Mouse (Mus musculus) midbrain, embryonic 10.5 days (tissue): ENCODE measurements around the gene Slc1a1. TPM values are rescaled to one million over a fixed set of nuclear protein-coding genes. Genes with fewer than 3 reads are reported as not detected.

Source experiments
- DNase-seq: peaks from one replicate; pipeline ENCODE4 v3.0.0-alpha.2; 2017; ENCODE audit warnings: low spot score
- H3K27ac ChIP-seq: fragments of 300-500 bp; sonication (generic); replicated peaks from 2 replicates; pipeline ENCODE4 v1.5.1; 2016; ENCODE audit warnings: mild to moderate bottlenecking
- H3K27me3 ChIP-seq: fragments of 300-500 bp; sonication (generic); 2 replicates; pipeline ENCODE4 v1.6.1; 2016; ENCODE audit warnings: low read depth, mild to moderate bottlenecking; ENCODE audit not compliant: poor library complexity, severe bottlenecking
- H3K36me3 ChIP-seq: fragments of 300-500 bp; sonication (generic); 2 replicates; pipeline ENCODE4 v1.6.1; 2016; ENCODE audit warnings: mild to moderate bottlenecking, moderate library complexity
- H3K4me1 ChIP-seq: fragments of 300-500 bp; sonication (generic); 2 replicates; pipeline ENCODE4 v1.6.1; 2016
- H3K4me3 ChIP-seq: fragments of 300-500 bp; sonication (generic); 2 replicates; pipeline ENCODE4 v1.5.1; 2016; ENCODE audit warnings: mild to moderate bottlenecking, moderate library complexity
- H3K9me3 ChIP-seq: fragments of 300-500 bp; sonication (generic); replicated peaks from 2 replicates; pipeline ENCODE4 v1.6.1; 2016; ENCODE audit warnings: mild to moderate bottlenecking
- WGBS: fragments of 180-500 bp; shearing (Covaris S2); methylation state at CpG from one replicate; pipeline ENCODE4 v1.1.7; 2016; 5-methylcytosine and 5-hydroxymethylcytosine counted together
- polyA plus RNA-seq: library from polyadenylated mRNA; unstranded; fragments of >200 nt; fragmentation: Nextera tagmentation; extraction: Ambion mirVana; gene quantifications from 2 replicates; pipeline ENCODE4 v1.2.1, GENCODE M21; 2016

The Slc1a1 gene
- polyA plus RNA-seq, 1 experiment from 2014 or later: 0.54 TPM

DNA sequence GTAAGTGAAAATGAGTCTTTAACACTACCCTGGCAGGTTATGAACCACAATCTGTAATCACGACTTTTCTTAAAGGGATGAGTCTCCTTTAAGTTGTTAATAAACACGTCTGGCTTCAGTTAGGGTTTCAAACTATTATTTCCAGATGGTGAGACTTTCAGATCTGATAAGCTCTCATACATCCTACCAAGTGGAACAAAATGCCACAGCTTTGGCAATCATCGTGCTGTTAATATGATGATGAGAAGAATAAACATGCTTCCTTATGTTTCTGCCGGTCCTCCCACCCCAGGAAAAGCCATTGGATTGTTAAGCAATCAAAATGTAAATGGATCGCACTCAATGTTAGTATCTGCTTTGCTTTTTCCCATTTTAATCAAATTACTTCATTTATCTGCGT is 30.1 kb downstream of the Slc1a1 start:
- H3K4me1 ChIP-seq: no peaks in the 10 kb centered on the region
- H3K27ac ChIP-seq: no peak overlapping the region
- DNase-seq: no peak
- H3K36me3 ChIP-seq: no peaks in the 10 kb centered on the region
- WGBS: 81% methylated on average over 6 of the region's 6 CpGs
- no peaks in the 10 kb centered on the region for H3K27me3 ChIP-seq
- no peaks in the 10 kb centered on the region for H3K9me3 ChIP-seq
- no peak overlapping the region for H3K4me3 ChIP-seq

- WGBS: 89% methylated on average over 1 of the region's 1 CpGs
Observed at GRCm38 (mm10) chr19:28865501-28865900, 30.7 kb downstream of the Slc1a1 start.

GRCm38 (mm10) chr19:28869251-28869855 is 34.5 kb downstream of the Slc1a1 start:
- H3K4me3 ChIP-seq: no peak overlapping the region
- no peak overlapping the region for H3K27ac ChIP-seq
- no peak for DNase-seq
- no peaks in the 10 kb centered on the region for H3K27me3 ChIP-seq
- no peaks in the 10 kb centered on the region for H3K36me3 ChIP-seq
- WGBS: 92% methylated on average over 6 of the region's 6 CpGs
- no peaks in the 10 kb centered on the region for H3K4me1 ChIP-seq
- no peaks in the 10 kb centered on the region for H3K9me3 ChIP-seq

More at GRCm38 (mm10) chr19:28865501-28865900, 30.7 kb downstream of the Slc1a1 start:
- Histone ChIP-seq H3K27ac (no peak overlapping the region), H3K4me3 (no peak overlapping the region), H3K36me3 (no peaks in the 10 kb centered on the region), H3K27me3 (no peaks in the 10 kb centered on the region), H3K4me1 (no peaks in the 10 kb centered on the region), H3K9me3 (no peaks in the 10 kb centered on the region)
- no peak for DNase-seq

DNA sequence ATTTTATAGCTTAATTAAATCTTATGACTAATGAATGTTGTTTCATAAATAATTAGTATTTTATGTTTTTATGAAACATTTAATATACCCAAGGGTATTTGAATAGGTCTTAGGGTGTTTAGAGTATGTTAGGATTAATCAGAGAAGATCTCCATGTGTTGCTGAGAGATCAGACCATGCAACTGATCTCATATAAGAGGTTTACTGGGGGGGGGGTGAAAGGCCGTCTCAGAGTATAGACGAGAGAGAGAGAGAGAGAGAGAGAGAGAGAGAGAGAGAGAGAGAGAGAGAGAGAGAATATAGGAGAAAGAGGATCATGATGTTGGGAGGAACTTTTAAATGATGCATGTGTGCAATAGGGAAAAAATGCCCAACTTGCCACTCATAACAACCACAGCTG is 35.5 kb downstream of the Slc1a1 start:
- no peaks in the 10 kb centered on the region for H3K36me3 ChIP-seq
- DNase-seq: no peak
- H3K4me1 ChIP-seq: no peaks in the 10 kb centered on the region
- no peaks in the 10 kb centered on the region for H3K9me3 ChIP-seq
- no peak overlapping the region for H3K27ac ChIP-seq
- no peaks in the 10 kb centered on the region for H3K27me3 ChIP-seq
- WGBS: 71% methylated on average over 2 of the region's 2 CpGs
- H3K4me3 ChIP-seq: no peak overlapping the region

GRCm38 (mm10) chr19:28879476-28879875 is 44.6 kb downstream of the Slc1a1 start:
- no peaks in the 10 kb centered on the region for H3K9me3 ChIP-seq
- H3K4me1 ChIP-seq: peaks cover 16% of the 10 kb centered on the region
- H3K27ac ChIP-seq: no peak overlapping the region
- H3K27me3 ChIP-seq: no peaks in the 10 kb centered on the region
- no peak overlapping the region for H3K4me3 ChIP-seq
- 93% methylated on average over 2 of the region's 2 CpGs for WGBS
- no peaks in the 10 kb centered on the region for H3K36me3 ChIP-seq
- DNase-seq: no peak

GRCm38 (mm10) chr19:28883126-28883525 is 48.3 kb downstream of the Slc1a1 start:
- DNase-seq: peak; percentile 23
- no peak overlapping the region for H3K27ac ChIP-seq
- H3K4me3 ChIP-seq: no peak overlapping the region
- H3K27me3 ChIP-seq: no peaks in the 10 kb centered on the region
- peaks cover 7% of the 10 kb centered on the region; the same call in 1 of the 2 replicates for H3K4me1 ChIP-seq
- H3K9me3 ChIP-seq: no peaks in the 10 kb centered on the region
- WGBS: 76% methylated on average over 1 of the region's 1 CpGs
- no peaks in the 10 kb centered on the region for H3K36me3 ChIP-seq

DNA sequence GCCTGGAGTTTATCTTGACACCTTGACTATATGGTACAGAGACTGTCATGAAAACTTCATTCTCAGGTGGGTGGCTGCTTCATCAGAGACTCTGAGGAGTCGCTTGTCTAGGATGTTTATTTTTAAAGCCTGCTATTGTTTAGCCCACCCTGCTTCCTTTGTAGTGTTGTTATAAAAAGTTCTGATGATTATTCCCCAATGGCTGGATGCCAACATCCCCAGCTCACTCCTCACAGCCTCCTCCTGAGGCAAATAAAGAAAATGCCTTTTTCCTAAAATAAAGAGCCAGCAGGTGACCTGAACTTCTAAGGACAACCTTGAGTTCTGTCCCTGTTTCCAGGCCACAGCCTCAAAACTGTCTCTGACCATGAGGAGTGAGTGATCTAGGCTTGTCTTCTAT is 53.6 kb downstream of the Slc1a1 start:
- WGBS: 68% methylated on average over 1 of the region's 1 CpGs
- Histone ChIP-seq H3K4me1 (peaks cover 14% of the 10 kb centered on the region), H3K36me3 (no peaks in the 10 kb centered on the region), H3K4me3 (no peak overlapping the region), H3K27me3 (no peaks in the 10 kb centered on the region), H3K9me3 (no peaks in the 10 kb centered on the region), H3K27ac (no peak overlapping the region)
- no peak for DNase-seq

GRCm38 (mm10) chr19:28889251-28889650 is 54.4 kb downstream of the Slc1a1 start:
- Histone ChIP-seq H3K4me1 (peaks cover 14% of the 10 kb centered on the region), H3K4me3 (no peak overlapping the region), H3K9me3 (no peaks in the 10 kb centered on the region), H3K27ac (no peak overlapping the region), H3K27me3 (no peaks in the 10 kb centered on the region), H3K36me3 (no peaks in the 10 kb centered on the region)
- DNase-seq: no peak
- WGBS: 75% methylated on average over 3 of the region's 3 CpGs

DNA sequence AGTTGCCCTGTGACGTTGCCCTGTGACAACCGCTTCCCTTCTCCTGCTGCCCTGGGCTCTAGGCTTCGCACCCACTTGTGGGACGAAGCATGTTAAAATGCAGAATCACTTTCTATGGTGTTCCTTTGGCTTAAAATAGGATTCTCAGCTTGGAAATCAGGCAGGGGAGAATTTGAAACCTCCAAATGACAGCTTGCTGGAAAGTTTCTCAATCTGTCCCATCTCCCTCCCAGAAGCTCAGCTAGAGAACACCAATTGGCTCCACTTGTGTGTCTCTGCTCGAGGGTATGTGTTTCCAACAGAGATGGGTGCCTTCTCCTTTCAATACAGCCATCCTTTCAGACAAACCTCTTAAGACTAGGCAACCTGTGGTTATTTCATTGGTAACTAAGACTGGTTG is 56.4 kb downstream of the Slc1a1 start:
- no peaks in the 10 kb centered on the region for H3K27me3 ChIP-seq
- peaks cover 14% of the 10 kb centered on the region for H3K4me1 ChIP-seq
- 76% methylated on average over 5 of the region's 5 CpGs for WGBS
- no peaks in the 10 kb centered on the region for H3K36me3 ChIP-seq
- no peak for DNase-seq
- H3K27ac ChIP-seq: no peak overlapping the region
- H3K9me3 ChIP-seq: no peaks in the 10 kb centered on the region
- no peak overlapping the region for H3K4me3 ChIP-seq

DNA sequence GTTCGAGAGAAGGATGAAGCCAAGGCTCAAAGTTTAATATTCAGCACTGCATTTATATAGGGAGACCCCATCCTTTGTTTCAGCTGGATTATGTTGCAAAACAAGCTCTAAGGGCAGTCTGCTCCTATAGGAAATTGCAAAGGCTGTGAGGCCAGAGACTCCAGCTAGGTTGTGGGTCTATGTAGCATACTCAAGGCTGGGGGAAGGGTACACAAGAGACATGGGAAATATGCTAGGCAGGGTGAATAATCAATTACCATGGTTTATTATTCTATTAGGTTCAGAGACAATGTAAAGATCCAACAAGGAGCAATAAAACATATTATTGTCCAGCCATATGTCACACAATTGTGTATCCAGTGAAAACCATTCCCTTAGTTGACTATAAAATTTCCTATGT is 57.0 kb downstream of the Slc1a1 start:
- no peak overlapping the region for H3K4me3 ChIP-seq
- no peak overlapping the region for H3K27ac ChIP-seq
- peaks cover 14% of the 10 kb centered on the region for H3K4me1 ChIP-seq
- no peak for DNase-seq
- no peaks in the 10 kb centered on the region for H3K27me3 ChIP-seq
- H3K36me3 ChIP-seq: no peaks in the 10 kb centered on the region
- 90% methylated on average over 1 of the region's 1 CpGs for WGBS
- no peaks in the 10 kb centered on the region for H3K9me3 ChIP-seq

DNA sequence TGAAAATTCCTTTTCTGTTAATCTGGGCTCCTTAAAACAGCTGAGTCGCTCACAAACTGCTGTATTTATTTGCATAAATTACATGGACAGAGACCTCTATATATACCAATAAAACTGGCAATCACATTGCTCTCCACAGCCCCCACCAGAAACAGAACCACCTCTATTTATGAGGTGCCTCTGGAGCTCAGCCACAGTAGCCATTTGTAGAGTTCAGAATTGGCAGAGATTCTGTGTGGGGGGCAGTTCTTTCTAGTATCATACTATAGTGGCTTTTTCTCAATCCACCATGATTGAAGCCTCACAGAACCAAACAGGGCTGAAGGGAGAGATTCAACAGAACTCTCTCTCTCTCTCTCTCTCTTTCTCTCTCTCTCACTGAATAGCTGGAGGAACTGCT is 61.8 kb downstream of the Slc1a1 start:
- no peak for DNase-seq
- Histone ChIP-seq H3K27me3 (no peaks in the 10 kb centered on the region), H3K9me3 (no peaks in the 10 kb centered on the region), H3K4me1 (peaks cover 10% of the 10 kb centered on the region), H3K27ac (no peak overlapping the region), H3K36me3 (no peaks in the 10 kb centered on the region), H3K4me3 (no peak overlapping the region)
- 79% methylated on average over 1 of the region's 1 CpGs for WGBS

GRCm38 (mm10) chr19:28897497-28897896 is 62.6 kb downstream of the Slc1a1 start:
- Histone ChIP-seq H3K9me3 (no peaks in the 10 kb centered on the region), H3K27ac (no peak overlapping the region), H3K27me3 (no peaks in the 10 kb centered on the region), H3K36me3 (no peaks in the 10 kb centered on the region), H3K4me1 (peaks cover 7% of the 10 kb centered on the region), H3K4me3 (no peak overlapping the region)
- no peak for DNase-seq
- 85% methylated on average over 9 of the region's 9 CpGs for WGBS

- Histone ChIP-seq H3K27ac (no peak overlapping the region), H3K9me3 (no peaks in the 10 kb centered on the region), H3K4me1 (peaks cover 5% of the 10 kb centered on the region; the same call in 1 of the 2 replicates), H3K36me3 (no peaks in the 10 kb centered on the region), H3K27me3 (no peaks in the 10 kb centered on the region), H3K4me3 (no peak overlapping the region)
- DNase-seq: no peak
- 93% methylated on average over 2 of the region's 2 CpGs for WGBS
Observed at GRCm38 (mm10) chr19:28900771-28901170, 65.9 kb downstream of the Slc1a1 start.

GRCm38 (mm10) chr19:28902111-28902510 is 67.3 kb downstream of the Slc1a1 start:
- 69% methylated on average over 2 of the region's 2 CpGs for WGBS
- no peak overlapping the region for H3K27ac ChIP-seq
- H3K9me3 ChIP-seq: no peaks in the 10 kb centered on the region
- H3K36me3 ChIP-seq: no peaks in the 10 kb centered on the region
- H3K4me1 ChIP-seq: peaks cover 5% of the 10 kb centered on the region; the same call in 1 of the 2 replicates
- no peak overlapping the region for H3K4me3 ChIP-seq
- H3K27me3 ChIP-seq: no peaks in the 10 kb centered on the region
- DNase-seq: no peak
